Mouse (Mus musculus): ENCODE data around the gene Fam161a.

DNA sequence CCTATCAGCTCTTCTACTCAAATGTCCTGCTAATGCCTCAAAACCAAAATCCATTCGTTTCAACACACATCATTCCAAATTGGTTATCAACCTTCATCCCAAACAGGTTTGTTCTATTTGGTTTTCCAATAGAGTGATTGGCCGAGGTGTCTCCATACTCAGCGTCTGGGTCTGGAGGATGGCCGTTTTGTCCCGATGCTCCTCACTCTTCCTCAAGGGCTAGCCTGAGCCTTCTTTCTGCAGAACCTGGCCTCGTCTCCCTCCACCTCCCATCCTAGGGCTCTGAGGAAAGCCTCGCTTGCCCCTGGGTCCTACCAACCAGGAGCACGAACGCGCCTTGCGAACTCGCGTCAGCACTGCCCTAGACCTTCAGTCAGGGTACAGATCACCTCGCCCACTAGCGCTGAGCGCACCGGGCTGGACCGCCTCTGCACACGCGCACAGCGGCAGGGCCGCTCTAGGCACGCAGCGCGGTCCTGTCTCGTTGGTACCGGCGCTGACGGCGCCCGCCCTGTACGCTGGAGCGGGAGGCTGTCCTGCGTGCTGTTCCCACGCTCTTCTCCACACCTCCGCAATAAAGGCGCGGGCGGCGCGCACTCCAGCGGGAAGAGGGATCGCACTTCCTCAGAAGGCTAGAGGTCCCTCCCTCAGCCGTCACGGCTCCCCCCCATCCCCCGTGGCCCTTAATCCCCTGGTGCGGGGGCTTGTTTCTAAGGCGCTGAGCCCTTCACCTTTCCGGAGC is 60.2 kb downstream of the Fam161a start:
- peak; percentile 24; the same call in 1 of the 2 replicates for TF ChIP-seq CTCF (IDR thresholded peaks at IDR 0.05; ENCODE audit: low read depth)
- no peak for TF ChIP-seq EP300 (optimal IDR thresholded peaks at IDR 0.05)

Measured in stomach, postnatal 0 days (tissue).